Mouse (Mus musculus) ES-Bruce4 (cell line): ENCODE results near the gene Cd8b1.

Source experiments
- CTCF ChIP-seq: IDR thresholded peaks from one replicate; pipeline ENCODE4 v1.8.1; 2011; ENCODE audit warnings: low read depth, low read length
- EP300 ChIP-seq: IDR thresholded peaks from 2 replicates; pipeline ENCODE4 v1.6.1; 2011; ENCODE audit warnings: low read depth, low read length; ENCODE audit not compliant: insufficient read depth
- POLR2A ChIP-seq: IDR thresholded peaks from one replicate; pipeline ENCODE4 v1.8.1; 2011; ENCODE audit warnings: low read length; ENCODE audit not compliant: insufficient read depth

DNA sequence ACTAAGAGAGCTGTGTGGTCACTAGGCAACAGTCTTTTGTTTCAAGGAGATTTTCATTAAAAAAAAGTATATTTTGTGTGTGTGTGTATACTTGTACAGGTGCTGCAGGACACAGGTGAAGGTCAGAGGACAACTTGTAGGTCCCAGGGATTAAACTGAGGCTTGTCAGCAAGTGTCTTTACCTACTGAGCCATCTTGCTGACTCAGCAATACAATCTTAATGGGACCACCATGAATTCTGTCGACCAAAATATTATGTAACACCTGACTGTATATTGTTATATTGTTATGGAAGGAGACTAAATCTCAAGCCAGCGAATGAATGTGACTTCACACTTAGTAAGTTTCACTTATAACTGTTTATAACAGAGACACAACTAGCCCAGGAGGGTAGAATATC lies 24.5 kb upstream of the Cd8b1 start:
- TF ChIP-seq CTCF (no peak), POLR2A (no peak), EP300 (no peak)
